Mouse (Mus musculus) heart, postnatal 0 days (tissue): Measurements from ENCODE around the gene Mast3.

ENCODE experiments used
- CTCF ChIP-seq: IDR thresholded peaks from 2 replicates; pipeline ENCODE4 v1.5.1; 2016; ENCODE audit warnings: antibody characterized with exemption, control low read depth, low read depth
- EP300 ChIP-seq: IDR thresholded peaks from 2 replicates; pipeline ENCODE4 v1.6.1; 2016; ENCODE audit warnings: antibody characterized with exemption, low read depth

- TF ChIP-seq CTCF (no peak), EP300 (no peak)
These were observed 17.8 kb downstream of the Mast3 start for GRCm38 (mm10) chr8:70787051-70787445.
